Mouse (Mus musculus) small intestine, adult 2 months (tissue): ENCODE measurements at regions not wholly inside any gene's neighbourhood (a gene's known extent, or its start where the extent isn't known, plus 50 kb on each side); places are given as distances from the start of the nearest gene placed in this dataset.

Source experiments
- CTCF ChIP-seq: fragments of 200-500 bp; IDR thresholded peaks from 2 replicates; pipeline ENCODE4 v1.5.1; 2012; ENCODE audit warnings: low read depth, mild to moderate bottlenecking, control low read depth, inconsistent platforms, low read length, moderate library complexity, mixed read lengths; ENCODE audit not compliant: insufficient replicate concordance, insufficient read length; ENCODE audit errors: extremely low read depth
- POLR2A ChIP-seq: fragments of 200-500 bp; IDR thresholded peaks from 2 replicates; pipeline ENCODE4 v1.6.1; 2012; ENCODE audit warnings: low read depth, mild to moderate bottlenecking, control low read depth, inconsistent platforms, low read length, moderate library complexity

DNA sequence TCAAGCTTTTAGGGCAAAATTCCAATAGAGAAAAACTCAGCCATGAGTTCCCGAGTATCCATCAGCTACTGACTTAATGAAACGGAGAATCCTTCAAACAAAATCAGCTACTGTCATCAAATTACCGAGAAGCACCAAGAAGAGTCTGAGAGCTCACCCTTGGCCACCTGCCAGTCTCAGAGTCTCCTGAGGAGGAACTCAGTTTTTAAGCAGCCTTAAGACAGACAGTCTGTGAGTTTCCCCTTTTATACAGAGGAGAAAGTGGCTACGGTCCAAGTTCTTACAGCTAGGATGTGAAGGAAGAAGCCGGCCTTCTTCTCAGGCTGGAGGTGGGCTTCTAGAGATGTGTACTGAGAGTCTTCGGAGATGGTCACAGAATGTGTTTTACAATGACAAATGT is 262.8 kb downstream of the Diras2 start:
- TF ChIP-seq CTCF (no peak), POLR2A (no peak)
